Mouse (Mus musculus) embryonic facial prominence, embryonic 13.5 days (tissue): ENCODE data around the gene Gm813. TPM values are rescaled to one million over a fixed set of nuclear protein-coding genes. Genes with fewer than 3 reads are reported as not detected.

Source experiments
- ATAC-seq: fragments of 200-750 bp; cut with Nextera tagmentation; 2 replicates; pipeline ENCODE4 v1.8.0; 2017; ENCODE audit warnings: low read depth; ENCODE audit not compliant: insufficient number of reproducible peaks, insufficient read depth, low FRiP score, low TSS enrichment
- H3K27ac ChIP-seq: fragments of 300-500 bp; sonication (generic); 2 replicates; pipeline ENCODE4 v1.5.1; 2015; ENCODE audit warnings: moderate library complexity, mild to moderate bottlenecking, inconsistent platforms
- H3K27me3 ChIP-seq: fragments of 300-500 bp; sonication (generic); 2 replicates; pipeline ENCODE4 v1.6.1; 2015; ENCODE audit warnings: mild to moderate bottlenecking, inconsistent platforms
- H3K36me3 ChIP-seq: fragments of 300-500 bp; sonication (generic); 2 replicates; pipeline ENCODE4 v1.6.1; 2015; ENCODE audit warnings: mild to moderate bottlenecking, inconsistent platforms
- H3K4me1 ChIP-seq: fragments of 300-500 bp; sonication (generic); 2 replicates; pipeline ENCODE4 v1.6.1; 2015; ENCODE audit warnings: inconsistent platforms
- H3K4me2 ChIP-seq: fragments of 300-500 bp; sonication (generic); 2 replicates; pipeline ENCODE4 v1.6.1; 2015; ENCODE audit warnings: moderate library complexity, mild to moderate bottlenecking, inconsistent platforms
- H3K4me3 ChIP-seq: fragments of 300-500 bp; sonication (generic); 2 replicates; pipeline ENCODE4 v1.5.1; 2015; ENCODE audit warnings: mild to moderate bottlenecking, inconsistent platforms
- H3K9ac ChIP-seq: fragments of 300-500 bp; sonication (generic); 2 replicates; pipeline ENCODE4 v1.6.1; 2015; ENCODE audit warnings: mild to moderate bottlenecking, inconsistent platforms
- H3K9me3 ChIP-seq: fragments of 300-500 bp; sonication (generic); 2 replicates; pipeline ENCODE4 v1.6.1; 2016; ENCODE audit warnings: inconsistent platforms
- WGBS: fragments of 180-500 bp; shearing (Covaris S2); methylation state at CpG from one replicate; pipeline ENCODE4 v1.1.7; 2015; ENCODE audit warnings: mixed read lengths; 5-methylcytosine and 5-hydroxymethylcytosine counted together
- polyA plus RNA-seq: library from polyadenylated mRNA; unstranded; fragments of >200 nt; fragmentation: Nextera tagmentation; extraction: Ambion mirVana; gene quantifications from 2 replicates; pipeline ENCODE4 v1.2.1, GENCODE M21; 2015

Gene Gm813
- polyA plus RNA-seq, 1 experiment from 2014 or later: not detected

DNA sequence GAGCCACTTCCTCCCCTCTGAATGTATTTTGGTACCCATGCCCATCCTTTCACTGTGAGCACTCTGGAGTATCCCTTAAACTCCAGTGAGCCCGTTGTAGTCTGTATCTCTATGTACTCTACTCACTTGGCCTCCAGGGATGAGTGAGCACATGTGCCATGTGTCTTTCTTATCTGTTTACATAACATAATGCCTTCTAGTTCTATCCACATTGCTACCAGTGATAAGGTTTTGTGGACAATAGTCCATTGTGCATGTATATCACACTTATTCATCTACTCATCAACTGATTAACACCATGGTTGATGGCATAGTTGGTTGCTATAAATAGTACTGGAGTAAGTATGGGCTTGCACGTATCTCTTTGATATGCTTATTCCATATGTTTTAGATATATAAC is 12.9 kb downstream of the Gm813 start:
- H3K4me3 ChIP-seq: no peak overlapping the region
- no peak for ATAC-seq
- 76% methylated on average over 2 of the region's 2 CpGs for WGBS
- H3K4me2 ChIP-seq: no peak overlapping the region
- H3K27me3 ChIP-seq: no peaks in the 10 kb centered on the region
- H3K27ac ChIP-seq: no peak overlapping the region
- no peak overlapping the region for H3K9ac ChIP-seq
- H3K9me3 ChIP-seq: no peaks in the 10 kb centered on the region
- H3K36me3 ChIP-seq: no peaks in the 10 kb centered on the region
- H3K4me1 ChIP-seq: no peaks in the 10 kb centered on the region

DNA sequence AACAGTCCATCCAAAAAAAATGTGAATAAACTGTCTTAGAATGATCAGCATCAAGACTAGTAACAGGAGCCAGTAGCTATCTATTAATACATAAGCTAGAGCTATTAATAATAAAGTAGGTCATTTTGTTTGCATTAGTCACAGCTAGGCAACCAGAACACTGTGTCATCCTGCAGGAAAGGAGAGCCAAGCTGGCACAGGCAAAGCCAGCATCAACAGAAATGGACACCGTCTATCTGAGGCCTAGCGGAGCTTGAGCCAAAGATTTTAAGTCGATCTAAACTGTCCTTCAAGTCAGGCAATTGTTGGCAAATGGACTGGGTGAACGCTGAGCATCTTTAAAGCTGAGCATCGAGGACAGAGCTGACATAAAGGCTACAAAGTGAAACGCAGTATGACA is 15.9 kb downstream of the Gm813 start:
- no peak for ATAC-seq
- Histone ChIP-seq H3K9ac (no peak overlapping the region), H3K36me3 (no peaks in the 10 kb centered on the region), H3K27me3 (no peaks in the 10 kb centered on the region), H3K4me2 (no peak overlapping the region), H3K9me3 (no peaks in the 10 kb centered on the region), H3K27ac (no peak overlapping the region), H3K4me1 (no peaks in the 10 kb centered on the region), H3K4me3 (no peak overlapping the region)
- 93% methylated on average over 6 of the region's 6 CpGs for WGBS

DNA sequence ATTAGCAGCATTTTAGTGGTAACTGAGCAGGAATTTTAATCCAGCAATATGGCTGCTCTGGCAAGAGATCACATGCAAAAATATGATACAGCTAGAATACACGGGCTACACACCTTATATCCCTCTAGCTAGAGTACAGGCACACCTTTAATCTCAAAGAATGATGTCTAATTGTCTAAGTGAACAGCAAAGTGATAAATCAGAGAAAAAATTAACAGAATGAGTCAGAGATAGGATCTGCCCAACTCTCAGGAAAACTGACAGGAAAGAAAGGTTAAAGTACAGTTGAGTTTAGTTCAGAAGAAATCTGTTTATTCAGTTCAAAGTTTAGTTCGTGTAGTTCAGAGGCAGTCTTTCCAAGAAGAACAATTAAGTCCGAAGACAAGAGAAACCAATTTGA is 25.5 kb downstream of the Gm813 start:
- H3K27me3 ChIP-seq: no peaks in the 10 kb centered on the region
- H3K4me3 ChIP-seq: no peak overlapping the region
- H3K9me3 ChIP-seq: no peaks in the 10 kb centered on the region
- H3K4me2 ChIP-seq: no peak overlapping the region
- WGBS: 61% methylated on average over 3 of the region's 3 CpGs
- H3K27ac ChIP-seq: no peak overlapping the region
- no peaks in the 10 kb centered on the region for H3K36me3 ChIP-seq
- H3K9ac ChIP-seq: no peak overlapping the region
- H3K4me1 ChIP-seq: no peaks in the 10 kb centered on the region
- ATAC-seq: 0 out of 2 replicates have a peak, but pooled peaks have one; percentile 26

DNA sequence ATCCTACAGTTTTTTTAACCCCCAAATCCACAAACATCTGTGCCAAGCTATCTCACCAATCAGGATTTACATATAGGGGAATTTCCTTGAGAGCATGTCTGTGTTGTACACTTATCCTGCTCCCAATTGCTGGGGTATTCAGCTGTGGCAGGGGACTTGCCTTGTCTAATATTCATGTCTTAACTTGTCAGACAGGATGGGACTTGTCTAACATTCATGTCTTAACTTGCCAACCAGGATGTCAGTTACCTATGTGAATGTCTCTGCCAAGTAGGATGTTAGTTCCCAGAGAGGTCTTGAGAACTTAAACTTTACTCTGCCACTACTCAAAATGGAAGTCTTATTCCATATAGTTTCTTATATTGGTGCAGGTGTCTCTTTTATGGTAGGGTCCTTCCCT is 27.3 kb downstream of the Gm813 start:
- Histone ChIP-seq H3K36me3 (no peaks in the 10 kb centered on the region), H3K4me2 (no peak overlapping the region), H3K9ac (no peak overlapping the region), H3K9me3 (no peaks in the 10 kb centered on the region), H3K27ac (no peak overlapping the region), H3K4me3 (no peak overlapping the region), H3K27me3 (no peaks in the 10 kb centered on the region), H3K4me1 (no peaks in the 10 kb centered on the region)
- ATAC-seq: no peak

DNA sequence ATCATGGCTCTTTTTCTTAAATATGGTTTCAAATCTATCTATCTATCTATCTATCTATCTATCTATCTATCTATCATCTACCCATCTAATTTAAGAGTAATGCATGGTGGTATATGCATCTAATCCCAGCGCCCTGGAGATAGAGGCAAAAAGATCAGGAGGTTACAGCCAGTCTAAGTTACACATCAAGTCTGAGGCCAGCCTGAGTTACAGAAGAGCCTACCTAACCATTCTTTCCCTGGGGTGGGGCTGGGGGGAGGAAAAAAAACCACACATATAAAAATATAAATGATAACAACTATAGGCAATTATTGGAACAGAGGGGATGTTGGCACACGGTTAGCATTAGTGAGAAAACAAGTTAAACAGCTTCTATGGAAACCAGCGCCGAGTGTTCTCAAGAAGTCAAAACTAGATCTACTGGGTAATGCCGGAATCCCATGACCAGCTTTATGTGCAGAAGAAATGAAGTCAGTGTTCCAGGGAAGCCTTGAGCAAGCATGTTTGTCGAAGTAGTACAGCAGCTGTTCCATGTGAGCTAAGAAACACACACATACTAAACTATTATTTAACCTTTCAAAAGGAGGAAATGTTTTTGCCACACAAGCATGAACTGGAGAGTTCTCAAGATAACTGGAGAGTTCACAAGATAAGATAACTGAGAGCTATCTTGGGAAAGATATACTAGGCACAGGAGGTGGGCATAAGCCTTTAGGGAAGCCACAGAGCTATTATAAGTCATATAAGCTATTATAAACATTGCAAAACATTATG is 42.6 kb downstream of the Gm813 start:
- no peak for ATAC-seq
- Histone ChIP-seq H3K36me3 (no peaks in the 10 kb centered on the region), H3K9me3 (no peaks in the 10 kb centered on the region), H3K4me2 (no peak overlapping the region), H3K27me3 (no peaks in the 10 kb centered on the region), H3K4me3 (no peak overlapping the region), H3K27ac (no peak overlapping the region), H3K4me1 (no peaks in the 10 kb centered on the region), H3K9ac (no peak overlapping the region)
- 85% methylated on average over 6 of the region's 6 CpGs for WGBS

DNA sequence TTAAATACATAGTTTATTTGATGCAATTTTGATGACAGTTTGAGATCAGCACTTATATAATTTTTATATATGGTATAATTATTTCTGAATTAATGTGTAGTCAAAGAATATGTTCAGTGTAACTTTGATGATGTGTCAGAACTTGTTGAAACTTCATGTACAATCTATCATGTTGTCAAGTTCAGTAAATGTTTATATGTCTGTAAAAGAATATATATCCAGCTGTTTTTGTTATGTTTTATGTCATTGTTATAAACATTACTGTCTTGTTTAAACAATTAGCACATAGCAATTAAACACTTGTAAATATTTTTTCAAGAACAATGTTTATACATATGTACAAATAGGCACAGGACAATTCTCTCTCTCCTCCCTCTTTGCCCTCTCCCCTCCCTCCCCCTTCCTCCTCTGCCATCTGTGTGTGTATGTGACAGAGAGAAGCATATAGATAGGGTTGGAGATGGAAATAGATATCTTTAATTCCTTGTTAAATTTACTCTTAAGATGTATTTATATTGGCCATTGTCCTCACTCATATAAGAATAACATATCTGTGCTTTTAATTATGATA is 46.0 kb downstream of the Gm813 start:
- Histone ChIP-seq H3K9me3 (no peaks in the 10 kb centered on the region), H3K27ac (no peak overlapping the region), H3K4me2 (no peak overlapping the region), H3K9ac (no peak overlapping the region), H3K27me3 (no peaks in the 10 kb centered on the region), H3K4me3 (no peak overlapping the region), H3K36me3 (no peaks in the 10 kb centered on the region), H3K4me1 (no peaks in the 10 kb centered on the region)
- ATAC-seq: no peak

Other genes starting within 250 kb of the Gm813 start
- gene Dcbld2, start 208.5 kb downstream of the Gm813 start, polyA plus RNA-seq: 5.6 TPM in 2 replicates
- 11.7 and 14.7 TPM in 2 replicates for gene St3gal6, start 92.7 kb downstream of the Gm813 start, polyA plus RNA-seq
- not detected in 2 replicates for gene E330017A01Rik, start 21.8 kb upstream of the Gm813 start, polyA plus RNA-seq
- 21.0 and 28.3 TPM in 2 replicates for gene Cpox, start 53.3 kb upstream of the Gm813 start, polyA plus RNA-seq
- 0.21 TPM in 1 of 2 replicates, not detected in the other for gene Gpr15, start 102.1 kb upstream of the Gm813 start, polyA plus RNA-seq
- 134 and 153 TPM in 2 replicates for gene Cldnd1, start 110.9 kb upstream of the Gm813 start, polyA plus RNA-seq
- not detected in 2 replicates for gene Olfr172, start 146.2 kb upstream of the Gm813 start, polyA plus RNA-seq
- not detected in 2 replicates for gene Olfr173, start 183.3 kb upstream of the Gm813 start, polyA plus RNA-seq
- gene Olfr175-ps1, start 209.8 kb upstream of the Gm813 start, polyA plus RNA-seq: not detected in 2 replicates